Mouse (Mus musculus): ENCODE data around the gene Loxl4. TPM values are rescaled to one million over a fixed set of nuclear protein-coding genes. Genes with fewer than 3 reads are reported as not detected.

The Loxl4 gene
- total and polyA plus RNA-seq, 2 experiments = 0.74 to 2.3 TPM

DNA sequence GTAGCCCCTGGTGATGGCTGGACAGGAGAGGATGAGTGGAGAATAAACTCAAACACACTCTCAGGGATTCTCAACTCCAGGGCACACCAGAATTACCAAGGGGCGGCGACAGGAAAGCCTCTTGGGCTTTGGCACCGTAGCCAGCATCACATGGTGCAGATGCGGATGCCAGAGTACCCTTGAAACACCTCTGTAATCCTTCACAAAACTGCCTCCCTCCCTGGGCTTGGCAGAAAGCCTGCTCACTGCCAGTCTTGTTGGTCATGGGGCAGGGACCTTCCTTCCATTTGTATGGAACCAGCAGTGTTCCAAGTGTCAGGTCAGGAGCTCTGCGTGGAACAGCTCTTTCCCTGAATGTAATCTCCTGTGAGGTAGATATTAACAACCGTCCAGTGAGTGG lies 15.5 kb upstream of the Loxl4 start:
- Histone ChIP-seq H3K27ac (replicated peaks; ENCODE audit: insufficient read depth, low read depth, low read length) (no peak overlapping the region), H3K79me2 (ENCODE audit: control insufficient read depth, insufficient read depth, low read length) (no peaks in the 10 kb centered on the region), H3K27me3 (ENCODE audit: control insufficient read depth, insufficient read depth, low read length) (no peaks in the 10 kb centered on the region; the same call in 1 of the 2 replicates), H3K4me1 (ENCODE audit: control insufficient read depth, insufficient read depth, low read length) (no peaks in the 10 kb centered on the region), H3K9ac (ENCODE audit: low read depth, low read length) (no peak overlapping the region), H3K4me3 (ENCODE audit: insufficient read depth, low read depth, low read length) (no peak overlapping the region), H3K36me3 (ENCODE audit: control insufficient read depth, insufficient read depth, low read length) (no peaks in the 10 kb centered on the region)
- no peak for DNase-seq (ENCODE audit: extremely low read depth, low read depth, low spot score)
- TF ChIP-seq POLR2A (IDR thresholded peaks at IDR 0.05; ENCODE audit: extremely low read depth, insufficient read depth, low read length) (no peak), CTCF (IDR thresholded peaks at IDR 0.05; ENCODE audit: low read depth, low read length) (no peak)
- WGBS = 89% methylated on average over 6 of the region's 6 CpGs

DNA sequence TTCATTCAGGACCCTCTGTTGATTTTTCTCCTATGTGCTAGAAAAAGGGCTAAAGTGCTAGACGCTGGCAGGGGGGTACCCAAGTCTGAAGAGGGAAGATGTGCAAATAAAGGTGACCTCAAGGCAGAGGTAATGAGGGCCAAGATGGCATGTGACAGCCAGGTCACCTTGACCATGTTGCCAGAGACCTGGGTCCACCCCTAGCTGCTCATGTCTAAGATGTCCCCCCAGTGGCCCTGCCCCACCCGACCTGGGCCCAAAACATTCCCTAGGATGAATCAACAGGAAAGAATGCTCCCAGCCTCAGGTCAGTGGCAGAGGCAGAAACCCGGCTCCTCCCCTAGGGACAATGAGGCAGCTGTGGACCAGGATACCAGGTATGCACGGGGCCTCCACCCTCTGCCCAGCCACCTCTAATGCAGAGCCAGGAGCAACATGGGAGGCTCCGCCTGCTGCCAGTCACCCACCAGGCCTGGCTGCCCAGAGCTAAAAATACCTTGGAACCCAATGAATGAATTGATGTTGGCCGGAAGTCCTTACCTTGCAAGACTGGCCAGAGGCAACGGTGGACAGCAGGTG lies 1.1 kb upstream of the Loxl4 start:
- H3K27me3 ChIP-seq (ENCODE audit: control insufficient read depth, insufficient read depth, low read length) = no peaks in the 10 kb centered on the region

GRCm38 (mm10) chr19:42613116-42613515 lies 503 bp upstream of the Loxl4 start:
- Histone ChIP-seq H3K27me3 (ENCODE audit: control insufficient read depth, insufficient read depth, low read length) (no peaks in the 10 kb centered on the region), H3K27ac (replicated peaks; ENCODE audit: insufficient read depth, low read depth, low read length) (0 out of 2 replicates have a peak overlapping the region, but pooled peaks have one; percentile 8), H3K9ac (ENCODE audit: low read depth, low read length) (peak overlapping the region; percentile 35)

More for the DNA sequence above, 1.1 kb upstream of the Loxl4 start:
- Histone ChIP-seq H3K27ac (replicated peaks; ENCODE audit: insufficient read depth, low read depth, low read length) (no peak overlapping the region), H3K79me2 (ENCODE audit: control insufficient read depth, insufficient read depth, low read length) (no peaks in the 10 kb centered on the region), H3K4me3 (ENCODE audit: insufficient read depth, low read depth, low read length) (no peak overlapping the region), H3K9ac (ENCODE audit: low read depth, low read length) (no peak overlapping the region), H3K4me1 (ENCODE audit: control insufficient read depth, insufficient read depth, low read length) (peaks cover 6% of the 10 kb centered on the region; the same call in 1 of the 2 replicates), H3K36me3 (ENCODE audit: control insufficient read depth, insufficient read depth, low read length) (no peaks in the 10 kb centered on the region)
- no peak for DNase-seq (ENCODE audit: extremely low read depth, low read depth, low spot score)
- WGBS = 75% methylated on average over 7 of the region's 7 CpGs
- TF ChIP-seq POLR2A (IDR thresholded peaks at IDR 0.05; ENCODE audit: extremely low read depth, insufficient read depth, low read length) (no peak), CTCF (IDR thresholded peaks at IDR 0.05; ENCODE audit: low read depth, low read length) (no peak)

GRCm38 (mm10) chr19:42611746-42612145 lies 867 bp downstream of the Loxl4 start:
- TF ChIP-seq POLR2A (IDR thresholded peaks at IDR 0.05; ENCODE audit: extremely low read depth, insufficient read depth, low read length) (no peak), CTCF (IDR thresholded peaks at IDR 0.05; ENCODE audit: low read depth, low read length) (no peak)
- Histone ChIP-seq H3K9ac (ENCODE audit: low read depth, low read length) (no peak overlapping the region), H3K27ac (replicated peaks; ENCODE audit: insufficient read depth, low read depth, low read length) (no peak overlapping the region), H3K36me3 (ENCODE audit: control insufficient read depth, insufficient read depth, low read length) (no peaks in the 10 kb centered on the region), H3K79me2 (ENCODE audit: control insufficient read depth, insufficient read depth, low read length) (no peaks in the 10 kb centered on the region), H3K27me3 (ENCODE audit: control insufficient read depth, insufficient read depth, low read length) (no peaks in the 10 kb centered on the region), H3K4me1 (ENCODE audit: control insufficient read depth, insufficient read depth, low read length) (peaks cover 6% of the 10 kb centered on the region; the same call in 1 of the 2 replicates), H3K4me3 (ENCODE audit: insufficient read depth, low read depth, low read length) (no peak overlapping the region)
- peak; percentile 75 for DNase-seq (ENCODE audit: extremely low read depth, low read depth, low spot score)
- 28% methylated on average over 4 of the region's 4 CpGs for WGBS

More at GRCm38 (mm10) chr19:42613116-42613515, 503 bp upstream of the Loxl4 start:
- Histone ChIP-seq H3K79me2 (ENCODE audit: control insufficient read depth, insufficient read depth, low read length) (no peaks in the 10 kb centered on the region), H3K4me3 (ENCODE audit: insufficient read depth, low read depth, low read length) (peak overlapping the region; percentile 61), H3K36me3 (ENCODE audit: control insufficient read depth, insufficient read depth, low read length) (no peaks in the 10 kb centered on the region), H3K4me1 (ENCODE audit: control insufficient read depth, insufficient read depth, low read length) (peaks cover 6% of the 10 kb centered on the region; the same call in 1 of the 2 replicates)
- no peak for DNase-seq (ENCODE audit: extremely low read depth, low read depth, low spot score)
- WGBS = 39% methylated on average over 7 of the region's 7 CpGs
- TF ChIP-seq POLR2A (IDR thresholded peaks at IDR 0.05; ENCODE audit: extremely low read depth, insufficient read depth, low read length) = no peak
- TF ChIP-seq CTCF (IDR thresholded peaks at IDR 0.05; ENCODE audit: low read depth, low read length) = no peak

GRCm38 (mm10) chr19:42609716-42610115 lies 2.9 kb downstream of the Loxl4 start:
- H3K36me3 ChIP-seq (ENCODE audit: control insufficient read depth, insufficient read depth, low read length) = no peaks in the 10 kb centered on the region
- 97% methylated on average over 3 of the region's 3 CpGs for WGBS
- no peak overlapping the region for H3K4me3 ChIP-seq (ENCODE audit: insufficient read depth, low read depth, low read length)
- no peak for DNase-seq (ENCODE audit: extremely low read depth, low read depth, low spot score)
- H3K9ac ChIP-seq (ENCODE audit: low read depth, low read length) = no peak overlapping the region
- TF ChIP-seq POLR2A (IDR thresholded peaks at IDR 0.05; ENCODE audit: extremely low read depth, insufficient read depth, low read length) (no peak), CTCF (IDR thresholded peaks at IDR 0.05; ENCODE audit: low read depth, low read length) (no peak)
- no peak overlapping the region for H3K27ac ChIP-seq (replicated peaks; ENCODE audit: insufficient read depth, low read depth, low read length)
- H3K79me2 ChIP-seq (ENCODE audit: control insufficient read depth, insufficient read depth, low read length) = no peaks in the 10 kb centered on the region
- peaks cover 6% of the 10 kb centered on the region; the same call in 1 of the 2 replicates for H3K4me1 ChIP-seq (ENCODE audit: control insufficient read depth, insufficient read depth, low read length)
- no peaks in the 10 kb centered on the region for H3K27me3 ChIP-seq (ENCODE audit: control insufficient read depth, insufficient read depth, low read length)

GRCm38 (mm10) chr19:42608082-42608481 lies 4.5 kb downstream of the Loxl4 start:
- TF ChIP-seq CTCF (IDR thresholded peaks at IDR 0.05; ENCODE audit: low read depth, low read length) (no peak), POLR2A (IDR thresholded peaks at IDR 0.05; ENCODE audit: extremely low read depth, insufficient read depth, low read length) (no peak)
- WGBS = 97% methylated on average over 5 of the region's 5 CpGs
- DNase-seq (ENCODE audit: extremely low read depth, low read depth, low spot score) = no peak

More at GRCm38 (mm10) chr19:42608082-42608481, 4.5 kb downstream of the Loxl4 start:
- Histone ChIP-seq H3K36me3 (ENCODE audit: control insufficient read depth, insufficient read depth, low read length) (no peaks in the 10 kb centered on the region), H3K9ac (ENCODE audit: low read depth, low read length) (no peak overlapping the region), H3K4me3 (ENCODE audit: insufficient read depth, low read depth, low read length) (no peak overlapping the region), H3K27me3 (ENCODE audit: control insufficient read depth, insufficient read depth, low read length) (no peaks in the 10 kb centered on the region), H3K27ac (replicated peaks; ENCODE audit: insufficient read depth, low read depth, low read length) (no peak overlapping the region), H3K79me2 (ENCODE audit: control insufficient read depth, insufficient read depth, low read length) (no peaks in the 10 kb centered on the region), H3K4me1 (ENCODE audit: control insufficient read depth, insufficient read depth, low read length) (peaks cover 6% of the 10 kb centered on the region; the same call in 1 of the 2 replicates)

All from liver, adult 2 months (tissue).